Mouse (Mus musculus) cerebellum, adult (tissue): ENCODE measurements around the gene Lims1.

Experiments used
- ATAC-seq: cut with Nextera tagmentation; 2 replicates; pipeline ENCODE4 v1.9.2; 2017; ENCODE audit warnings: mild to moderate bottlenecking, moderate library complexity, mixed read lengths; ENCODE audit not compliant: insufficient number of reproducible peaks, low FRiP score, low TSS enrichment

Gene Lims1

DNA sequence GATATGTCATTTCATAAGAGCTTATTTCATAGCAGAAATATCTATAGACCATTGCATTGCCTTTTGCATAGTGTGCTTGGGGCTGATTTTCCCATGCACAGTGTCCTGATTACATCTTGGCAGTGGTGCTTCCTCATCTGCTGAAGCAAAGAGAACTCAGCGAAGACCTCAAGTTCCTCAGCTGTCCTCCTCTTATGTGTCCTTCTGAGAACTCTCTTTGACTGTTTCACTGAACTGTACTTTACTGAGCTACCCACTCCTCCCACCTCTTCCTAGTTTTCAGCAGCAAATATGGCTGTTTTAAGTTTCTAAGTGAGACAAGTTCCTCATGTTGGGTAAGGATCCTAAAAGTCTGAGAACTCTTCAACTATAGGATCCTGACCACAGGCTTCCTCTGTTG lies 58.6 kb downstream of the Lims1 start:
- no peak for ATAC-seq

DNA sequence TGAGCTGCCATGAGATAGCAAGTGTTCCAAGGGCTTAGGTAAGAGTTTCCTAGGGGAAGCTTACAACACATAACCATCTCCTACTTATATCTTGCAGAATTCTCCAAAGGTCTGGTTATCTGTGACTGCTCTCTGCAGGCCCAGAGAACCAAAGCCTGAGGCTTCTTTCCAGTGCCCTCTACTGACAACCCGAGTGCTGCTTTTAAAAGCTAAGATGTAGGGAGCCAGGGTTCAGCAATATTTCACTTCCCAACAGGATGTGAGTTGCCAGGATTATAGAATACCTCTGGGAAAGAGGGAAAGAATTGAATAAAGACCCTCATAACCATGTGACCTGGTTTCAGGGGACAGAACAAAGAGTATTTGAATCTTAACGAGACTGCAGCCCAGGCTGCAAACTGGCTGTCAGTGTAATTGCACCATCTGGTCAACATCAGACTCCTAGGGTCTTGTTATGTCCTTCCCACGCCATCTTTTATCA lies 59.4 kb downstream of the Lims1 start:
- no peak for ATAC-seq

DNA sequence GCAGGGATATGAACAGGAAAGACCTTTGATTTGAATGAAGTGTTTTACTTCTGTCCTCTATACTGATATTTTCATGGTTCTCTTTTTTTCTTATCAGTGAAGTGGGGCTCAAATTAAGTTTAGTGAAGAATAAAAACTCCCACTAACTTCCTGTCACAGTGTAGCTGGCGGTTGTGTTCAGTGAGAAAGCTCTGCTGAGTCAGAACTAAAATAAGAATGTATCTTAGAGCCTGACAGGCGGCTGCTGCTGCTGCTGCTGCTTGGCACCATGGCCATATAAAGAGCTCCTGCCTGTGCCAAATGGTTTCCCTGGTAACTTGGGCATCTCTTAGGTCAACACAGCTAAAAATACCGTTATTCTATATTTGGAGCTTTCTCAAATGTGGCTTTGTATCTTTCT lies 60.0 kb downstream of the Lims1 start:
- ATAC-seq: peak; percentile 70

DNA sequence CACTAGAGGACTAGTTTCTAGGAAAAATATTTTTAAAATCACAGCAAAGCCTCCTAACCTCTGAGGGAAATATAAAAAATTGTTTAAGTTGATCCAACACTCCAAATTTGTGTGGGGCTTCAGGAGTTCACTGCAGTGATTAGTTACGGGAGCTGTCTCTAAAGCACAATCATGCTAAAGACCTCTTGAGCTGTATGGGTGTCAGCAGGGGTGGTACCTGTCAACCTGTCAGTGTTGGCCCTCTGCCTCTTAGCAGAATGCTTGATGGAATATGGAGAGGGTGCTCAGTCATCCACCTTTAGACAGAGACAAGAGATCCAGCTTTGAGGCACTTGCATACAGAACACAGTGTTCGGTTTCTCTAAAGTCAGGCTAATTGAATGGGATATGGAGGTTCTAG lies 60.5 kb downstream of the Lims1 start:
- peak; percentile 64 for ATAC-seq

DNA sequence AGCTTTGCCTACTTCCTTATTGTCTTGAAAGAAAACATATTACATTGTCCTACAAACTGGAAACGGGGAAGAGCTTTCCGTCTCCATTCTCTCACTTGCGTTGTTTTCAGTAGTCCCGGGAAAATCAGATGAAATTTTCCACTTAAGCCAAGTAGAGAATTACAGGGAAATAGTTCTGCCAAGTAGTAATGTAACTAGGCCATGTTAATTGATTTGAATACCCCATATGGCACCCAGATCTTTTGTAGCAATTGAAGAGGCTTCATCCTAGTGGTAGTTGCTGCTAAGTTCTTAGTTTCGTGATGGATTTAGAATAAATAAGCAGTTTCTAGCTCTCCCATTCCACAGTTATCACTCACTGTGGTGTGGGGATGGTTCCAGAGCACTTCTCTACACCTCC lies 62.4 kb downstream of the Lims1 start:
- ATAC-seq: no peak

DNA sequence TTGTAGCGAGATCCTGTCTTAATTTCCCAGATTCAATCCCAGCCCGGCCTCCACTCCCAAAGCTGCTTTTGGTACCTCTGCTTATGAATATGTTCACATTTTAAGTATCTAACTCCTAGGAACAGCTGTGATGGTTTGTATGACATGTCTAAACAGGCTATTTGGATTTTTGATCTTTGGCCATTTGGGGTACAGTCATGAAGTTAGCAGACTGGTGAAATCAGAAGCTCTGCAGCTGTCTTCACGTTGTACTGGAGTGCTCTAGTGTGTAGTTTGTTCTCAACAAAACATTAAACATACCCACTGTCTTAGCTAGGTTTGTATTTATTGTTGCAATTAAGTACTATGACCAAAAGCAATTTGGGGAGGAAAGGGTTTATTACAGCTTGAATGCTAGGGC lies 63.7 kb downstream of the Lims1 start:
- no peak for ATAC-seq

DNA sequence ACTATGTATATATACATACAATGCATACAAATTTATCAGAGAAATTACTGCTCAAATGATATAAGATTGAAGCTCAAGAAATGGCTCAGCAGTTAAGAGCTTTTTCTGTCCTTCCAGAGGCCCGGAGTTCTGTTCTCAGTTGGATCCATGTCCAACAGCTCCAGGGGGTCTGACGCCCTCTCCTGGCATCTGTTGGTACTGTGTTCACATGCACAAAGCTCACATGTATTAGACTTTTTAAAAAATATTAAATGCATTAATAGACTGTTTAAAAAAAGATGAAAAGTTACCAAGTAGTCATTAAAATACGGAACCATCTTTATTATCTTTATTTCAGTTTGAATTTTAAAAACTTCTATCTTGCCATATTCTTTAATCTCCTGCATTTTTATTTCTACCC lies 65.4 kb downstream of the Lims1 start:
- no peak for ATAC-seq

DNA sequence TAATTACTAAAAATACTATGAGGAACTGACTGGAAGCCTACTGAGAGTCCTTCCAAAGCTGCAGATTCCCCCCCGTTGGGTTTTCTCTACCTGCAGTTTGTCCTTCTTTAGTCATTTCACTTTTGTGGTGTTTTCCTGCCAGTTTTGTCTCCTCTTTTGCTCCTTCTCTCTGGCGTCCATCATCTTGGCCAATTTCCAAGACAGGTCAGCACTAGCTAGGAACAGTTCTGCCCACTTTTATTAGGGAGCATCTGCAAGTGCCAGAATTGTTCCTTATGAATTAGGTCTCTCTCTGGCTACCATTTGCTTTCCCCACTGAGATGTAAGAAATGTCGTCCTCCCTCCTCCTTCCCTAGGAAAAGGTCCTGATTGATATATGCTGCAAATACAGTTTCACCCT lies 65.9 kb downstream of the Lims1 start:
- no peak for ATAC-seq

DNA sequence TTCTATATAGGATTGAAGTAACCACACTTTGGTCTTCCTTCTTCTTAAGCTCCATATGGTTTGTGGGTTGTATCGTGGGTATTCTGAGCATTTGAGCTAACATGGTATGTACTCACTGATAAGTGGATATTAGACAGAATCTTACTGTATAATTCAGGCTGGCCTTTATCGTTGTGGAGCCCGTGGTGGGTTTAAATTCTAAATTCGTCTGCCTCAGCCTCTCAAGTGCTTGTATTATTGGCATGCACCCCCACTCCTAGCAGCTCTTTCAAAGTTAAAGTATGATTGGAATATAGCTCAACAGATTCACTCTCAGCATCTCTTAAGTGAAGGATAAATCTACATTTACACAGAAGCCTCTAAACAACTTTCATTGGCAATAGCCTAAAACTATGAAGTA lies 69.2 kb downstream of the Lims1 start:
- no peak for ATAC-seq

DNA sequence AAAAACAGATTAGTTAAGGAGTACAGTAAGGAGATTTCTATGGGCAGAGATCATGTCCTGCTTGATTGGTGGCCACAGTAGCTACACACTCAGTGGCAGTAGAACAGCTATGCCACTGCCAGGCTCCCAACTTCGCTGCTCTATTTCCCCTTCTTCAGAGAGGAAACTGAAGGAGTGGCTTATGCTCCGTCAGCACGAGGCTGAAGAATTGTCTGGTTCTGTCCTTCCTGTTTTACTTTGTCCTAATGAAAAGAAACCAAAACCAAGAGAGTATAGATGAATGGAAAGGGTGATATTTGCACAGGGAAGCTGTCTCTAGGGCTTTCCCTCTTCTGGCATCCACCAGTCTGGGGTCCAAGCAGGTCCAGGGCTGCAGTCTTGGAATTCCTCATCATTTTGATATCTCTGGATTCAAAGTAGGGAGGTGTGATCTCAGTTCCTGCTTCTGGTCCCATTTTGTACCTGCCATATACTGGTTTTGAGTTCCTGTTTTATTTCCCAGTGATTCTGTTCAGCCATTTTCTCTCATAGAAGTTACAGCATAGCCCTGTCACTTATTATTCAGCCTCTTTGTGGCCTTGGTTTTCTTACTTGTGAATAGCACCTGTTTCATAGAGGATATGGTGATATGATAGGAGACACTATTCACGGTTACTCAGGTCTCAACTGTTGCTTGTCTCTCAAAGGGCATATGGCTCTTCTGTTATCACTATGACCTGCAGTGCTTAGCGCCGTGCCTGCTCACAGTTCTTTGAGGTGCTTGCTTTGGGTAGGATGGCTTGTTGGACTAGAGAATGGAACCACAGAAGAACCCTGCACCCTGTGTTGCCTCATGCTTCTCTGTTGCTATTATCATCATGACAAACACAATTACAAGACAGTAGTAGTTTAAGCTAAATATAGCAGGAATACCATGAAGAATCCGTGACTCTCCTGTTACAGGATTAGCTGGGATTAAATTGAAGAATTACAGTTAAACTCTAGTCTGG lies 70.1 kb downstream of the Lims1 start:
- ATAC-seq: no peak

DNA sequence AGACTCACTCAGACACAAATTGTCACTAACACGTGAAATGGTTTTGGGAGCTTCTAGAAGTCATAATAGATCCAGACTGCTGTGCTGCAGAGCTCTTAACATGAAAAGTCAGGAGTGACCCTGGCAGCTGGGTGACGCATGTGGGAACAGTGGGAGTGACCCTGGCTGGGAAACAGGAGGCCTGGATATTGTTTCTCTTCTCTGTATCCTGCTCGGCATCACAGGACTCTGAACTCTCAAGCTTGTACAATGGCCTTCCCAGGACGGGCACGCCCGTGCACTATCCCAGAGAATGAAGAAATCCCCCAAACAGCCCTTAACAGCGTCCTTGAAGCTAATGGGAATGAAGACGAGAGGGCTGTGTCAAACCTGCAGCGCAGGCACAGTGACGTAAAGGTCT lies 70.9 kb downstream of the Lims1 start:
- no peak for ATAC-seq

DNA sequence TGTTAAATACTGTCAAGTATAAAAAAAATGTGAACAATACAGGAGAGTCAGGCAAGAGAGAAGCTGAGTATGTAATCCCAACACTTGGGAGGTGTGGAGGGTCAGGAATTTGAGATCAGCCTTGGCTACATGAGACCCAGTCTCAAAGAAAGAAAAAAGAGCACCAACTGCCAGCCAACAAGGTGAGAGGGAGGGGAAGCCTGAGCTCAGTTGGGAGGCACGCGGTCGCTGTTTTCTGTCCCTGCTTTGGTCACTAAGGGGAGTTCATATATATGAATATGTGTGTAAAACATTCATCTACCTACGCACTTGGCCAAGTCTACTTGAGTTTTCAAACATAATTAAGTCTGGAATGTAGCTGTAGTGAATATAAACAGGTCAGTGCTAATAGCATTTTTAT lies 72.0 kb downstream of the Lims1 start:
- ATAC-seq: no peak

DNA sequence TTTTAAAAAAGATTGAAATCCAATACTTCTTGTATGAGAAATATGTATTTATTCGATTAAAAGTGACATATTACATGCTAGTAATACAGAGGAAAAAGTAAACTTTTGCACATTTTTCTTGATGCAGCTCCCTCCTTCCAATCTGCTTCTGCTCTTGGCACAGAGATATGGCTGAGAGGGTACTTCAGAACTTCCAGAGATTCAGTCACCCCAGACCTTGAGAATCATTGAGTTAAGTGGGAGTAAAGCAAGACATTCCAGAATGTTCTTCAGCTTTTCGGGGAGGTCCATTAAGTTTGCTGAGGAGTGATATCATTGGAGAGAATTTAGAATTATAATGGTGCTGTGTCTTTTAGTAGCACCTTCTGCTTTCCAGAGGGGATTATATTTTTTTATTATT lies 72.5 kb downstream of the Lims1 start:
- no peak for ATAC-seq

DNA sequence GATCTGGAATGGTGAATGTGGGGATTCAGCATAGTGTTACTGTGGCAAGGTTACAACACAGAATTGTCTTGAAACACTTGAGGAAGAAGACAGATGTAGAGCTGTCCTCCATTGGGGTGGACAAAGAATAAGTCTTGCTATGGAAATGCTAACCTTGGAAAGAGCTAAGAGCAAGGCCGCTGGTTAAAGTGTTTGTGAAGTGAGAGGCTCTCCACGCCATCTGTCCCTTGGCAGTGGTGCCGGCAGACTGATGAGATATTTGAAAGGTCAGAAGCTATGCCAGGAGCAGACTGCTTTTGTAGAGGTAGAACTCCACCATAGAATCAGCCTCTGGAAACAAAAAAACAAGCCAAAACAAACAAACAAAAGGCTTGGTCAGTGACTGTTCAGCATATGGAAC lies 73.3 kb downstream of the Lims1 start:
- peak; percentile 83 for ATAC-seq

DNA sequence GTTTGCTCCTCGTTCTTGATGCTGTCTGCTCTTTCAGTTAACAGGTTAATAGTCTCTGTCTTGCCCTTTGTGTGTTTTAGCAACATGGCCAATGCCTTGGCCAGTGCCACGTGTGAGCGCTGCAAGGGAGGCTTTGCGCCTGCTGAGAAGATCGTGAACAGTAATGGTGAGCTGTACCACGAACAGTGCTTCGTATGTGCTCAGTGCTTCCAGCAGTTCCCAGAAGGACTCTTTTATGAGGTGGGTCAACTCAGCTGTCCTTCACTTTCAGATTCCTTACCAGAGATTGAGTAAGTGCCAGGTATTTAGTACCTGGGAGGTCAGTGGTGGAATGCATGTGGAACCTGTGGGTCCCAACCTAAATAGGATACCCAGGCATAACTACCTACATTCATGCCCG lies 75.7 kb downstream of the Lims1 start:
- no peak for ATAC-seq

DNA sequence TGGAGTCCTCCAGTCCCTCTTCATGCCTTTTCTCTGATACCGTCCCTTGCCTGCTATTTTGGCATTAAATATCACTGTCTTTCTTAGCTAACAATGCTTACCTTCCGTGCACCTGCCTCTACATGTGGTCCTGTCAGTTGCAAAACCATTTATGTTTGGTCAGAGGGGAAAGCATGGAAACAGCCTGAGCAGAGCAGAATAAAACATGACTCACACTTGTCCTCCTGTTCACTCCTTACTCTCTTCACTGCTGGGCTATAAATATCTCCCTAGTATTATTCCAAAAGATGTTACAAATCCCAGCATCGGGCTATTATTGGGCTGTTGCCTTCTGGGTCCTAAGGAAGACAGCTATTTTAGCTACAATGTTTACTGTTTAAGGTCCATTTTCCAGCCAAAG lies 78.6 kb downstream of the Lims1 start:
- peak; percentile 95 for ATAC-seq

DNA sequence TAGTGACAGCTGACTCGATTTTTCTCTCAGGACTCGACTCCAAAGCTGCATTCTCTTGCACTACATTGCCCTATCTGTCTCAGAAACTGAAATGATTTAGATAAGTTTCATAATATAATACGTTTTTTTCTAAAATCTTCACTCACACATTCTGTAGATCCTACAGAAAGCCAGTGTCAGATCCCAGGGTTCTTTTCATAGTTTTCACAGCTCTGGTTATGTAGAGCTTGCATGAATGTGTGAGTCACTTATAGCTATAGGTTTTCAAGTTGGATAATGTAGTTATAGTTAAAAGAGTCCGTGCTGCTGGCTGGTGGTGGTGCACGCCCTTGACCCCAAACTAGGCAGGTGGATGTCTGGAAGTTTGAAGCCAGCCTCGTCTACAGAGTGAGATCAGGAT lies 81.4 kb downstream of the Lims1 start:
- no peak for ATAC-seq

DNA sequence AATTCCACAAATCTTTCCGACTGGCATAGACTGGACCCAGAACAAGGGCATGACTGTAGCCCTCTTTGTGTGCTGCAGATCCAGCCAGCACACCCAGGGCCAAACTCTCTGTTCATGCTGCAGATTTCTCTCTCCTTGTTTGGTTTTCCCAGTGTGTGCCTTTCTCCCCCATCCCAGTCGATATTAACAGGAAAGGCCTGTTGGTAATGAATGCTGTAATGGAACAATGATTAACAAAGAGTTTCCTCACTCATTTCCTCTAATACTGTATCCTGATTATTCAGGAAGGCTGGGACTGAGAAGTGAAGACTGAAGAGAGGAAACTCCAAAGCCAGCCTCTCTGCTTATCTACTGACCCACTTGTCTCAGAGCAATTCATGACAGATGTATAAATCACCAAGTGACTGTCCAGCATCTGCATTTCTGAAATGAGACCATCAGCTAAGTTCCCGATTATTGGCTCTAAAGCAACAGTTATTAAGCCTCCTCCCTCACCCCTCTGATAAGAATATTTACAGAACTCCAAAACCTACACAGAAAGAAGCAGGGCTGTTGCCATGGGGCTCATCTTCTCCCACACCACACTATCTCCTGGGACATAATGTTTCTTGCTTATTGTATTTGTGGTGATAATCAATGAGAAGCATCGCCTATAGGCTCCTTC lies 82.2 kb downstream of the Lims1 start:
- no peak for ATAC-seq

DNA sequence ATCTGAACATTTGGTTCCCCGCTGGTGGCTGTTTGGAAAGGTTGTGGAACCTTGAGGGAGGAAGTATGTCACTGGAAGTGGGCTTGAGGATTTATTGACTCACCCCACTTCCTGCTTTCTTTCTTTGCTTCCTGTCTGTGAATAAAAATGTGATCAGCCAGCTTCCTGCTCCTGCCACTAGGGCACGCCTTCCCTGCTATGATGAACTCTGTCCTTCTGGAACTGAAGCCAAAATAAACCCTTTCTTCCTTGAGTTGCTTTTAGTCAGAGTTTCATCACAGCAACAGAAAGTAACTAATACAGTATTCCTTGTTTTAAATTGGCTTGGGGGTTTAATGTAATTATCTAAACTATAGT lies 82.7 kb downstream of the Lims1 start:
- no peak for ATAC-seq

DNA sequence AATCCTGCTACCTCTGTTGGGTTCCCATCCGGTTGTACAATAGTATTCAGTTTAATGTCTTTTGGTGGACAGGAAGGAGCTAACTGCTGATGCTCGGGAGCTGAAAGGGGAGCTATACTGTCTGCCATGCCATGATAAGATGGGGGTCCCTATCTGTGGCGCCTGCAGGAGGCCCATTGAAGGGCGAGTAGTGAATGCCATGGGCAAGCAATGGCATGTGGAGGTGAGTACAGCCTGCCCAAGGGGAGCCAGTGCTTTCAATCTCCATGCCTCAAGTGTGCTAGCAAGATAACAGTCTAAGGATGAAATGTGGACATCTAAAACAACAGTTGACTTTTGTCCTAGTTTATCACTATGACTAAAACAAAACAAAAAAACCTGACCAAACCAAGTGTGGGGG lies 89.1 kb downstream of the Lims1 start:
- no peak for ATAC-seq

DNA sequence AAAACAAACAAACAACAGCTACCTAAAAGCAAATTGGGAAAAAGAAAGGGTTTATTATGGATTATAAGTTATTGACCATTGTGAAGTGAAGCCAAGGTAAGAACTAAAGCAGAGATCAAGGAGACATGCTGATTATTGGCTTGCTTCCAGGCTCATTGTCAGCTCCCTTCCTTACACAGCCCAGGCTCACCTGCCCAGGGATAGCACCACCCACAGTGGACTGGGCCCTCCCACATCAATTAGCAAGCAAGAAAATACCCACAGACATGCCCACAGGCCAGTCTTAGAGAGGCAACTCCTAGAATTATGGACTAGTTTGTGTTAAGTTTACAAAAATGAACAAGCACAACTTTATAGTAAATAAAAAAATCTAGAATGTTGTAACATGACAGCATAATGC lies 89.6 kb downstream of the Lims1 start:
- ATAC-seq: no peak

DNA sequence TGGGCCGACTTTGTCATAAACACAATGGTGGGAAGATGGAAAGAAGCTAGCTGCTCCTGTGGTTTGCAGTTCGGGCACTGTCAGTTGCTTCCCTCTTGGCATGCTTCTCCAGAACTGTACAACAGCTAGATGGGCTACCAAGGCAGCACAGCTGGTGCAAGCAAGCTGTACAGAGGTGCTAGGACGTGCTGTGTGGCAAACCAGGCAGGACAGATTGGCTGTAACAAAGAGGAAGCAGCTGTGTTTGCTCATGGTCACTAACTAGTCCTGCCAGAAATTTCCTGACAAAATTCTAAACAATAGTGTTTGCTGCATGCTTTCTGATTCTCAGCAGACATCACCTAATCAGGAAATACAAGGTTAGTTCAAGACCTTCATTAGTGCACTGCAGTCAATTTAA lies 93.4 kb downstream of the Lims1 start:
- no peak for ATAC-seq
